Mouse (Mus musculus) kidney, postnatal 14 days (tissue): ENCODE results near the gene Cebpe.

Experiments
- DNase-seq: peaks from one replicate; pipeline ENCODE4 v3.0.0; 2022; ENCODE audit warnings: mixed read lengths

Gene Cebpe

DNA sequence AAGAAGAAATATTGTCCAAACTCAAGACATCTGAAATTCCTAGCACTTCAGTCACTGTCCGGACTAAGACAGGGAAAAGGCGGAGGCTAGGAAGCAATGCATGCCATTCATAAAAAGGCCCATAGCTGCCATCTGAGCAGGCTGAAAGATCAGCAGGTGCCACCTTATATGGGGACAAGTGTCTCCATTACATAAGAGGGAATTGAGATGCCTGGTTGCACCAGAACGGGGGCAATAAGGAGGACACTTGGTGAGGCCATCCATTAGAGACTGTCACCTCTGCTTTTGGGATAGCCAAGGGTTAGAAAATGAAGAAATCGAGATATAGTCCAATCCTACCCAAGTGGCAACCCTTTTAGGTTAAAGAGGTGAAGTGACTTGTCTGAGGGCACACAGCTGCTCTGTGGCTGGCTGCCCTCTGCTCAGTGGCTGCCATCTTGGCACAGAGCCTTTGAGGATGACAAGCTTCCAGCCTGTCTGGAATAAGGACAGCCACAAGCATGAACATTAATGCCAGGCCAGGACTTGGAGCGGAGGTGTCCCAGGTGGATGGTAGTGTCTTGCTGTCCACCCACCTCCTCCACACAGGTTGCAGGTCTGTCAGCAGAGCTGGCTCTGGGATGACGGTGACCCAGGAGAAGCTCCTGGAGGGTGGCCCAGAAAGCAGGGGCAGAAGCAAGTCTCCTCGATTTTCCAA is 8.8 kb upstream of the Cebpe start:
- DNase-seq, result no peak

DNA sequence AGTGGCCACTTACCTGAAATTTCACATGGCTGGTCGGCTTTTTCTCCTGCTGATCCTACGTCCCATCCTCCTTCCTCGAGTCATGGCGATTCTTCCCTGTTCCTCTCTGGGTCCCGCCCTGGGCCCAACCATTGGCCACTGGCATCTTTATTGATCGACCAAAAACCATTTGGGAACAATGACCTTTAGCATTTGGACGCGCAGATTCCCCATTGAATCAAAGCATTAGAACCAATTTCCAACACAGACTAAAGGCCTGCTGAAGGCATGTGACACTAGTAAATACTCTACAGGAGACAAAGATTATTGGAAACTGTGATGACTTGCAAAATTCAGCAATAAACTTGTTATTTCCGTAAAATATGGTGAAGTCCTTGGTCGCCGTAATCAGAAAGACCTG is 8.1 kb upstream of the Cebpe start:
- no peak for DNase-seq

DNA sequence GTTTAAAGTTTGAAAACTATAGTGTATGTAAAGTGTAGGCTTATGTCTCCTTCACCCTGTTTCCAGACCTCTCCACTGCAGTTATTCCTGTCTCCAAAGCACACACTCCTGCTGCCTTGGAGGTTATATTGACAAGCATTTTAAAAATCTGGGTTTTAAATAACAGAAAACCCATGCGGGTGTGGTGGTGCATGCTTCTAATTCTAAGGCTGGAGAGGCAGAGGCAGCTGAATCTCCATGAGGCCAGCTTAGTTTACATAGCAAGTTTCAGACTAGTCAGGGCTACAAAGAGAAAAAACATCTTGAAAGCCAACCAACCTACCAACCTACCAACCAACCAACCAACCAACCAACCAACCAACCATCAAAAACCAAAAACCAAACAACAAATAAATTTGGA is 3.4 kb upstream of the Cebpe start:
- DNase-seq, result no peak

DNA sequence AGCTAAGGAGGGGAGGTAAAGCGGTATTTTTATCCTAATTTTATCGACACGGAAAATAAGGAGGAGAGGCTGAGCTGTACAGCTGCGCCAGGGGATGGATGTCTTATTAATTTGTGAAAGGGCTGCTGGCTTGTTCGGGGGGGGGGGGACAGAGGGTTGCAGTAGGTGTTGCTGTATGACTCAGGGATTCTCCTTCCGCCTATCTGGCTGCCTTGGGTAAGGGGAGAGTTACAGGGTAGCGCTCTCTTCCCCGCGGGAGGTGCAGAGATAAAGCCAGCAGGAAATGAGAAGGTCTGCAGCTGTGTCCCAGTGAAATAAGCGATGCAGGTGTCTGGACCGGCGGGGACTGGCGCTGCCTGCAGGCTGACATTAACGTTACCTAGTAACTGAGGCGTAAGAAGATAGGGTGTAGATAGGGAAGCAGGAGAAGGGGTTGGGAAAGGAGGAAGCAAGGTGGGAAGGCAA is 2.7 kb upstream of the Cebpe start:
- DNase-seq, result peak; percentile 27

DNA sequence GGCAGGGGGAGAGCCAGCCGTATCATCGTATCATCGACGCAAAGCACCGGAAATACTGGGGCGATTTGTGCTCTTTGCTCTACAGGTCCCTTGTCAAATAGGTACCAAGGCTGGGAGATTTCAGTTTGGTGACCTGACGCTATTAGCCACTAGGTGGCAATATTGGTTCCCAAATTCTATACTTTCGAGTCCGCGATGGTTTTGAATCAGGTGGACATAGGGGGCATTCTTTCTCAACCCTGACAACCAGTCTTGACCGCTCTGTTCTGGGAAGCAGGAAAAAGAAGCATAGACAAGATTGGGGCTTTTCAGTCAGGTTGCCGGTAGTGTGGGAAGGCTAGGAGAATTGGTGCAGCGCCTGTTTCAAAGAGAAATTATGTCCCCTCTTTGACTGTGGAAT is 2.1 kb upstream of the Cebpe start:
- DNase-seq, result peak; percentile 87

DNA sequence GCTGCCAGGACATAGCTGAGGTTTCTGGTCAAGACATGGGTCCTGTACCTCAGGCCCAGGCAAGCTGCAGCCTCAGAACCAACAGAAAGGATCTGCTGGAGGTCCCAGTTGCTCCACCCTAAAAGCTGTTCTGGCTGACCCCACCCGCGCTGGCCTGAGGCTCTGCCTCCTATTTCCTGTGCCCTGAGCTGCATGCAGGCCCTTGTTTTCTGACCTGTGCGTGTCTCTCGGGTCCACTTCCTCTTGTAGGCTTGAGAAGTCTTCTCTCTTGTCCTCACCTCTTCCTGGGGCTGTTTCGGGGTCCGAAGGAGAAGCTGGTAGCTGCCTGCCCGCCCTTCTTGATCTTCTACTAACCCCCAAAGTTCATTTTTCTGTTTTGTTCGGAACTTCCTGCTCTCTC is 887 bp upstream of the Cebpe start:
- peak; percentile 55 for DNase-seq

DNA sequence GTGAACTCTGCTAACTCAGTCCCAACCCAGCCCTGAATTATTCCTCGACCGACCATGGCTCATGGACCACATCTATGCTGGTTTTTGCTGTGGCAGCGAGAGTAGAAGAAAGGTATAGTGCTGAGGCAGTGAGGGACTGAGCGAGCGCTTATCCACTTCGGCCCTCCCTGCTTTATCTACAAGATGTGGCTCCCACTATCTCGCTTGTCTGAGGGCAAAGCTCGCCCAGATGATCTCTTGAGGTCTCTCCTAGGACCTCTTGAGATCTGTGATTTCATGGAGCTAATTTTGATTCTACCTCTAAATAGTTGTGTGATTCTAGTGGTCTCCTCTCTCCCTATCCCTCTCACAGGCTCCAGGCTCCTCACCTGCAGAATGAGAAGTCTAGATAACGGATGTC is 2.9 kb downstream of the Cebpe start:
- no peak for DNase-seq

DNA sequence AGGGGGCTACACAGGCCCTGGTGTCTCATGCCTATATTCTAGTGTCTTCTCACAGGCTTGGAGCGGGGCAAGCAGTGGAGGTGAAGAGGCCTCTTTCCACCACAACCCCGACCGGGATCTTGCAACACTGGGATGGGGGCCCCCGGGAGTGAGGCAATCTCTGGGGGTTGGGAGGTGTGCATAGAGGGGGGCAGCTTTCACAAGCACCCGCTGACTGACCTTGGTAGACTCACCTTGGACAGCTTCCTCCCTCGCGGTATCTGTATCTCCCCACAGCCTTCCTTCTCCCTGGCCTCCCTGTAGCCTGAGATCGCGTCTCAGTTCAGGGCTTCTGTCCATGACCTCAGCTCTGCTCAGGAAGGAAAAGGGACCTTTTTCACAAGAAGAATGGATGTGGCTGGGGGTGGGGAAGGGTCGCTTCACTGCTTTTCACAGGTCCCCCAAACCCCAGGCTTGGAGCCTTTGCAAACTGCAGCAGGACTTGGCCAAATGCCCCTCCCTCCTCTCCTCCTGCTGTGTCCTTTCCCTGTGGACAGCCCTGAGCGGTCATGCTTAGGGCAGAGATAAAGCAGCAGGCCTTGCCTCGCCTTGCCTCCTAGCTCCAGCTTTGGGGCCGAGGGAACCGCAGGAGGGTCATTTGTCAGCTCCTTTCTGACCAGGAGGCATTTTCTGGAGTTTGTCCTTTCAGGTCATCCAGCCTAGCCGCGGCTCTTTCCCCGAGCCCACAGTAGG is 5.2 kb downstream of the Cebpe start:
- DNase-seq, result no peak

DNA sequence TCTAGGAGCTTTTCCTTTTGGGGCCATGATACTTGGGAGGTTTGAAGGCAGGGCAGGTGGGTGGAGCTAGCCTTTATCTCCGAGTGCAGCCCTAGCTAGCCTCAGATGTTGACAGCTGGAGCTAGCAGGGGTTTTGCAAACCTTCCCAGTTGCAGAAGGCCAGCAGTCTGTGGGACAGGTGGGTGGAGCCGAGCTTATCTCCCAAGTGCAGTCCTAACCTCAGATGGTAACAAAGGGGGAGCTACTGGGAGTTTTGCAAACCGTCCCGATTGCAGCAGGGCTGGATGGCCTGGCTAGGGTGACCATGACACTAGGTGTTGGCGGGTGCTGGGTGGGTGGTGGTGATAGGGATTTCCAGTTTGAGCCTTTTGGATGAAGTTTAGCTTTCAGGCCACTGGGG is 6.1 kb downstream of the Cebpe start:
- DNase-seq, result no peak

DNA sequence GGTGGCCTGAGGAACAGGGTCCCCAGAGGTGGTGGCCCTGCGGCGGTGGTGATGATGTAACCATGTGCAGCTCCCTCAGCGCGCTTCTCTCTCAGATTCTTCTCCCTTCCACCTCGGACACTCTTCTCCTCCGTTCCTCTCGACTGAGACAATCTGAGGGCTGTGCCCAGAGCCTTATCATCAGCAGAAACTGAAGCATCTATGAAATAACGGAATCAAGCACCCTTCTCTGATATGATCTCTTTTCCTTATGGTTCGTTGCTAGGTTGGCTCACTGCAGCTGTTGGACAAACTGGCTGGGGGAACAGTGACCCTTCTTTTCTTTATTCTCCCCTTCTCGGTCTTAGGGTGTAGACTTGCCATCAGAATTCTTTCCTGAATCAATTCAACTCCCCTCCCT is 8.8 kb downstream of the Cebpe start:
- DNase-seq, result no peak

DNA sequence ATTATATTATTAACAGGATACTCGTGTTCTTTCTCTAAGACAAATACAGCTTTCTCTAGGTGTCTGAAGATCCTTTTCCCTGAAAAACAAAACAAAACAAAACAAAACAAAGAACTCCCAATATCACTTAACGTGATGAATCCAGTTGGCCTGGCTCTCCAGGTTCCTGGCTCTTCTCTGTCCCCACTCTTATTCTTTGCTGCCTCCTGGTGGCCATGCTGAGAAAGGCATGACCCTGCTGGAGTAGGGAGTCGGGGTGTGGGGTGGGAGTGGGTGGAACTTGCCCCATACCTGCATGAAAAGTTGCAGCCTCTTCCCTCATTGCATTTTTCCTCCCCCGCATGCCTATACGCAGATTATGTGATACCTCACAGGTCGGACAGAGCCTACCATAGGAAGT is 10.7 kb downstream of the Cebpe start:
- DNase-seq, result peak; percentile 81

DNA sequence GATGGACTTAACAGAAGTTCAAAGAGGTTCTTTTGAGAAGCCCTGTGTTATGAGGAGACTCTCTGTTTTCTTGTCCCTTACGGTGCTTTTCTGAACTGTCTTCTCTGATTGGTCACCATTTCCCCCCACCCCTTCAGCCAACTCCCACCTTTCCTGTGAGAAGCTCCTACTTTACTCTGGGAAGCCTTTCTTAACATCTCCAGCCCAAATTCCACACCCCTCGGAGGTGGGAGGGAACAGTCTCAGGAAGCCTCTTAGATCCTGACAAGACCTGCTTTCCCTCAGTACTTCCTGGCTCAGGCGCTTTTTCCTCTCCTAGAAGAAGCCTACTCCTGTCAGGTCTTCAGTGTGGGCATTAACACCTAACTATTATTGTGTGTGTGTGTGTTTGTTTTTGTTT is 12.4 kb downstream of the Cebpe start:
- no peak for DNase-seq

DNA sequence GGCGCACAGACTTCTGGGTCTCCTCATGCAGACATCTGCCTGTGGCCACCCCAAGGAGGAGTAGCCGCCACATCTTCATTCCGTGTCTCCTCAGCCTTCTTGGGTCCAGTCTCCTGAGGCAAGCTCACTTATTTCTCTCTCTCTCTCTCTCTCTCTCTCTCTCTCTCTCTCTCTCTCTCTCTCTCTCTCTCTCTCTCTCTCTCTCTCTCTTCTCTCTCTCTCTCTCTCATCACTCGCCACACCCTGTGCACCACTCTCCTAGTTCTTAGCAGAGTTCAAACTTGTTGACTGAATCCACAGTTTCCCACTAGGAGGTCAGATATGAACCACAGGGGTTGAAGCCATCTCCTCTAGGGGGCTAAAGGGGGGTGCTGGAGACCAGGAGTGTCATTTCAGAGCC is 13.2 kb downstream of the Cebpe start, which contains the start of gene Gm29776:
Gene Gm29776, minus strand, starts transcription at position 101 of the 400 bp plus-strand sequence.
- no peak for DNase-seq

DNA sequence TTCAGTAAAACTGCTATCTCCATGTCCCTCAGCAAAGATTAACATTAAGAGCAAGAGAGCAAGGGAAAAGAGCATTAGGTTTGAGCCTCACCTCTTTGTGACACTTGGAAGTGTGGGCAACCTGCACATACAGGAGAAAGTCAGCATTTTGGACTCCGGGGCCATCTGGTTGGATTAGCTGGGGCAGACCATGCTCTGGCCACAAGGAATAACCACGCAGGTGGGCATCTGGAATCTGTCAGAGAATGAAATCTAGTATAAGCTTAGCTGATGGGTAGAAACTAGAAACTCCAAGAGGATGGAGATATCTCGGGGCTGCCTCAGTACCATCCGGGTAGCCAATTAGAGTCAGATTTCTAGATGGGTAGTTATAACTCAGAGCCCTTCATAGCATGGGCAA is 15.2 kb downstream of the Cebpe start:
- no peak for DNase-seq

DNA sequence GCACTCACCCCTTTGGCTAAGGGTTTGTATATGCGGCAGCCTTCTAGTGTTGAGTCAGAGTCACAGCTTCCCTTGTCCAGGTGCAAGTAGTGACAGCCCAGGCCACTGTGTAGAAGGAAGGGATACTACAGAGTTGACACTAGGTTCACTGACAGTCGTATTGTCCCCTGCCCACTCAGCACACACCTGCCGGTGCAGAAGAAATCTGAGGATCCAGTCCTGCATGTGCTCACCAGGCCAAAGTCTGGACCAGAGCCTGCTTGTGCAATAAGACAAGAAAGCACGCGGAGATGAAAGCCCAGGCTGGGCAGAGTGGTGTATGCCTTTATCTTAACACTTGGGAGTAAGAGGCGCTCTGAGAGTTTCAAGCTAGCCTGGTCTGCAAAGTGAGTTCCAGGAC is 16.9 kb downstream of the Cebpe start:
- no peak for DNase-seq

DNA sequence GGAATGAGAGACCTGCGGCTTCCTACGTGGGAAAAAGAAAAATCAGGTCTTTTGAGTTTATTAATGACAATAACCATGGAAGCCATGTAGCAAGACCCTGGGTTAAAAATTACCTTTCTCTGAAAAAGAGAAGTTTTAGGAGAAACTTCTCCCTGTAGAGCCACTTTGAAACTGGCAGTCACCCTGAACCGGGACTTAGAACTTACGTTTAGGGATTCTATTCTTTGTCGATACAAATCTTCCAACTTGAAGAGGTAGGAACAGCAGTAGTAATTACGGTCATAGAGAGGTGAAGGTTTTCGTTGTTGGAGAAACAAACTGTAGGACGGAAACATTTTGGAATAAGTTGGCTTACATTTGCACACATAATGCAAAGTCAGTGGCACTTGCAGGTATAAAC is 24.7 kb downstream of the Cebpe start:
- no peak for DNase-seq

DNA sequence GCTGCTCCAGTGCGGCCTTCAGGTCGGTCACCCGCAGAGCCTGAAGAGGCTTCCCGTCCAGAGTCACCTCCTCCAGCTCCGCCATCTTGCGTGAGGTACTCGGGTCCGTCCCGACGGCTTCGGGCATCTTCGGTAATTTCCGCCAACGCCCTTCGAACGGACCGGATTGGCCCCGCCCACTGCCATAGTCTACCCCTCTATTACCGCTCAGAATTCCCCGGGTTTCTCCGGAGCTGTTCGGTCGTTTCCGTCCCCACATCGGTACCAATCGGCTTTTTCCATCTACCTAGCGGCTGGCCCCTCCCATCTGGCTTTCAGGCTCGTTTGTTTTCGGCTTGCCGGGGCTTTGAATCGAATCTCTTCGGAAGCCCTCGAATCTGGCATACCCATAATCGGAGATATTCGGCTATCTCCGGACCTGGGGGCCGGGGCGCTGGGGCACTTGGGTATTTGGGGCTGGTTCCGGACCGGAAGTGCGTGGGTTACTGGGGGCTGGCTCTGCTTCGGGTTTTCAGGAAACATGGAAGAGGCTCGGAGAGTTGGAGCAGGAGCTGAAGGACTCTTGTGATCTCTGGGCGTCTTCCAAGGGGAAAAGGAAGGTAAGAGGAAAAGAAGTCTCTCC is 25.3 kb downstream of the Cebpe start, which contains the start of gene Acin1:
Gene Acin1, minus strand, starts transcription at position 410 of the 622 bp plus-strand sequence.
- DNase-seq, result peak; percentile 100

DNA sequence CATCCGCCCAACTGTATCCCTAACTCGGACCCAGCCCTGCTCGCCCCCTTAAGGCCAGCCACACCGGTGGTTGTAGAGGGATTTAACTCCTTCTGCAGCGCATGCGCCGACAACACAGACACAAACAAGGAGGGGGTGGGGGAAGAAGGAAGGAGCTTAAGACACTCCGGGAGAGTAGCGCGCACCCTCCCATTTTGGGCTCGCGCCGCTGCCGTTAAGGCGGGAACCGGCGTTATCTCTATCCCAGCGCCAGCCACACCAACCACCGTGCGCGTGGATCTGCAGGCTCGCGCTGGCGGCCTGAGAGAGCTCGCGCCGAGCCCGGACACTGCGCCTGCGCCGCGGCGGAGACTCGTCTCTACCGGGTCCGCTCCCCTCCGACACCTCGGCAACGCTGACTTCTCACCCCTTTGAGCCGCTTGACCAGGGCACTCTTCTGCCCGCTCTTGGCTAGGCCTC is 25.9 kb downstream of the Cebpe start, which contains the start of gene 1700123O20Rik:
Gene 1700123O20Rik, plus strand, starts transcription at position 154 of the 459 bp plus-strand sequence.
- DNase-seq, result peak; percentile 90

DNA sequence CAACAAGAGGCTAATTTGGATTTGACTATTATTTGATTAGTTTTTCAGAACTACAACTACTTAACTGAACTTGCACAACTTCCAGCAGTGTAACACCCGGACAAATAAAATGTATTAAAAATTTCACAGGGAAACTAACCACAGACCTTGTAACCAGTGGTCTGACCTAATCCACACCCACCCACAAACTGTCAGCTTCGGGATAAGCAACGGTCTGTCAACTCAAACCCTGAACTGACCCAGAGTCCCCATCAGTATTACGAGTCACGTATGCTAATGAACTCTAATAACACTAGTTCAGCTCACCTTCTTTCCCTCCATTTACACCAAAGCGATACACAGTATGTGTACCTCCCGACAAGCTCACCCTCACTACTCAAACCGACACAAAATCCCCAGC is 26.5 kb downstream of the Cebpe start:
- no peak for DNase-seq

DNA sequence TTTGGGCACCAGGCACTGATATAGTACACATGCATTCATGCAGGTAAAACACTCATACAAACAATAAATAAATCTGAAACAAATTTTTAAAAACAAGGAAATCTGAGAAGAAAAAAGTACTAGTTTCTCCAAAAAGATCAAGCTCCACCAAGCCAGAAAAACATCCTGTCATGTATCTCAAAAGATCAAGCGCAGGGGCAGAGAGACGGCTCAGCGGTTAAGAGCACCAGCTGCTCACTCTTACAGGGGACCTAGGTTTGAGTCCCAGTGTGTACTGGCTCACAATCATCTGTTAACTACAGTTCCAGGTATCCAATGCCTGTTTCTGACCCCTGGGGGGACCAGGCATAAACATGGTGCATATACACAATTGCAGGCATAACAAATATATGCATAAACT is 29.6 kb downstream of the Cebpe start:
- no peak for DNase-seq

DNA sequence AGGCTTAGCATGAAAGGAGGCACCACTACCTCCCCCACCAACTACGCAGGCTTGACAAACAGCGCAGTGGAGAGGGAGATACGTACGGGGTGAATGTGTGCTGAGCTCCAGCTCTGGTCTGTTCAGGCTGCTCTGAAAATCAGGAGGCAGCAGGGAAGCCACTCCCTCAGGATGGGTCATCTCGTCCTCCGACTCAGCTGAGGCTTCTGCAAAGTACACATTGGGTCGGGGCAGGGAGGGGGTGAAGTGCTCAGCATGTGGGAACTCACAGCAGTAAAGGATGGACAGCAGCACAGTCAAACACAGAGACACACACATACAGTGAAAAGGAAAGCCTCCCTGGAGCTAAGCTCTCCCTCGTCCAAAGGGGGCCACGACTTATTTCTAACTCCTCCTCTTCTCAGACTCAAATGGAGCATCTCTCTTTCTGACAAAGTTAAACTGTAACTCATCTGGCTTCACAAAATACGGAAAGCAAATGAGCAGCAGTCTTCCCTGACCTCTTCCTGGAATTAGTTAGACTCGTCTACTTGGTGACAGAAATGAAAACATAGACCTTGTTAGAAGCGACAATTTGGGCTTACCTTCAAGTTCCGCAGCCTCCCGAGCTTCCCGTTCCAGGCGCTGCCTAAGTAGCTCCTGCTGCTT is 33.2 kb downstream of the Cebpe start:
- no peak for DNase-seq

DNA sequence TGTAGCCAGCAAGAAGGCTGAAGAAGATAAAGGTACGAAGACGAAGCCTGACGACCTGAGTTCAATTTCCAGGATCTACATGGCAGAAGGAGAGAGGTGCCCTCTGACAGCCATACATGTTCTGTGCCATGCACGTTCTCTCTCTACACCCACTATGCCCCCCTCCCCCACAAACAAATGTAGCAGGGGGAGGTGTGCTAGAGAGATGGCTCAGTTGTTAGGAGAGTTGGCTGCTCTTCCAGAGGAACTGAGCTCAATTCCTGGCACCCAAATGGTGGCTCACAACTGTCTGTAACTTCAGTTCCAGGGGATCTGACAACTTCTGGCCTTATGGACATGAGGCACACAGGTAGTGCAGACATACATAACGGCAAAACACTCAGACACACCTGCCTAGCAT is 35.7 kb downstream of the Cebpe start:
- no peak for DNase-seq

DNA sequence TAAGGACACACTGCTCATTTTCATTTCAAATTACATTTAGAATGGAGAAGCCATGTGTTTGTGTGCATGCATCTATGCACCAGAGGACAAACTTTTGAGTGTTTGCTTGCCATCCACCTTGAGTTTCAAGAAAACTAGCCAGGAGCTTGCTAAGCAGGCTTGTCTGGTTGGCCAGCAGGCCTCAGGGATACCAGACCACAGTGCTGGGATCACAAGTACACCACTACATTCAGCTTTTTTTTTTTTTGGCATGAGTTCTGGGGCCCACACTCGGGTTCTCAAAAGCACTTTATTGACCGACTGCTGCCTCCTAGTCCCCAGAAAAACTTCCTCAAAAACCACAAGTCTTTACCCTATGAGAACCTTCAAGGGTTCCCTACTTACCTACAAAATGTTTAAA is 37.7 kb downstream of the Cebpe start:
- no peak for DNase-seq
